Mouse (Mus musculus) spleen, adult 2 months (tissue): ENCODE measurements around the gene Gm49361.

Experiments
- CTCF ChIP-seq: fragments of 200-500 bp; IDR thresholded peaks from 2 replicates; pipeline ENCODE4 v1.5.1; 2011; ENCODE audit warnings: mild to moderate bottlenecking, inconsistent platforms; ENCODE audit not compliant: insufficient read depth, insufficient read length, insufficient replicate concordance; ENCODE audit errors: extremely low read depth
- POLR2A ChIP-seq: fragments of 200-500 bp; IDR thresholded peaks from 2 replicates; pipeline ENCODE4 v1.6.1; 2011; ENCODE audit warnings: low read depth, low read length, inconsistent platforms

- TF ChIP-seq CTCF = no peak
- no peak for TF ChIP-seq POLR2A
Observed at GRCm38 (mm10) chr14:57709171-57709570, 36.7 kb downstream of the Gm49361 start.
